In genomic region chr4:143988126-143988525, GRCm38 (mm10) we compare ENCODE assay signal across 15 mouse cellular contexts. TPM values are rescaled to one million over a fixed set of nuclear protein-coding genes. Genes with fewer than 3 reads are reported as not detected.
DNase-seq lines count a peak whose midpoint lies in the region.
"Not testable (repeated sequence)": the region's sequence is repeated elsewhere in the genome, so short reads cannot be mapped to it uniquely, and the experiment has no call there.
"Had no signal": no experiment of that assay in that cellular context is flagged by ENCODE, and none has a peak within 500 bp of the region (broad histone marks: within the 10 kb centered on the region; RNA-seq: fewer than 3 reads in every experiment).

No protein-coding gene starts in this region.

- DNase-seq in adrenal gland, adult 2 months = peak; percentile 40
- peak; percentile 44 to 45 for DNase-seq in cerebellum, postnatal 14 days
- peak; percentile 21 to 46 for DNase-seq in gastrocnemius, postnatal 36 days
- DNase-seq in kidney, adult 8-10 months = peak; percentile 45 to 49
- DNase-seq in layer of hippocampus, postnatal 25 days (ENCODE audit: extremely low spot score in 1 of 2, low spot score in 1 of 2) = peak; percentile 36
- peak; percentile 48 for DNase-seq in lung, postnatal 14 days
- DNase-seq in right cerebral cortex, postnatal 36 days (ENCODE audit: low spot score in 2 of 2) = peak; percentile 40 to 61
- peak; percentile 35 for DNase-seq in thymus, postnatal 4 days

- intact Hi-C loops in gastrocnemius, postnatal 36 days (cut with DNase I) = not testable (repeated sequence)

RNA-seq across cellular contexts. Expression of gene Pramef17, which starts 6.0 kb away (rescaled TPM):
- total RNA-seq in adrenal gland, adult 2 months (2021) = not detected
- not detected in 2 replicates for polyA plus RNA-seq in adrenal gland, adult 2 months (2012; rRNA removed)
- total RNA-seq in gastrocnemius, postnatal 36 days (2021) = not detected
- total RNA-seq in layer of hippocampus, postnatal 25 days (2021) = not detected
- polyA plus RNA-seq: embryonic facial prominence, embryonic 12.5 days; forebrain, embryonic 14.5 days; heart, postnatal 0 days; intestine, embryonic 16.5 days; liver, embryonic 11.5 days; Patski; small intestine, adult 2 months had no signal

RNA-seq across cellular contexts. Expression of gene Gm13101, which starts 21.4 kb away (rescaled TPM):
- total RNA-seq in adrenal gland, adult 2 months (2021) = not detected
- polyA plus RNA-seq in adrenal gland, adult 2 months (2012; rRNA removed) = not detected in 2 replicates
- total RNA-seq in gastrocnemius, postnatal 36 days (2021) = not detected
- not detected for total RNA-seq in layer of hippocampus, postnatal 25 days (2021)
- polyA plus RNA-seq: embryonic facial prominence, embryonic 12.5 days; forebrain, embryonic 14.5 days; heart, postnatal 0 days; intestine, embryonic 16.5 days; liver, embryonic 11.5 days; Patski; small intestine, adult 2 months had no signal

RNA-seq across cellular contexts. Expression of gene Pramef25, which starts 37.3 kb away (rescaled TPM):
- total RNA-seq in adrenal gland, adult 2 months (2021) = not detected
- polyA plus RNA-seq in adrenal gland, adult 2 months (2012; rRNA removed) = not detected in 2 replicates
- not detected for total RNA-seq in gastrocnemius, postnatal 36 days (2021)
- not detected for total RNA-seq in layer of hippocampus, postnatal 25 days (2021)
- polyA plus RNA-seq: embryonic facial prominence, embryonic 12.5 days; forebrain, embryonic 14.5 days; heart, postnatal 0 days; intestine, embryonic 16.5 days; liver, embryonic 11.5 days; small intestine, adult 2 months had no signal

Comparison
In these comparisons a context has a peak if more than half of its experiments do, and no peak if none do; other contexts are left out.
1. Peak in every context shown above with its lines: DNase-seq.